Mouse (Mus musculus): ENCODE results near the gene Efcab9. TPM values are rescaled to one million over a fixed set of nuclear protein-coding genes. Genes with fewer than 3 reads are reported as not detected.
"Not testable (repeated sequence)": the region's sequence is repeated elsewhere in the genome, so short reads cannot be mapped to it uniquely, and the experiment has no call there.

Gene Efcab9
- polyA plus RNA-seq, 1 experiment = not detected

DNA sequence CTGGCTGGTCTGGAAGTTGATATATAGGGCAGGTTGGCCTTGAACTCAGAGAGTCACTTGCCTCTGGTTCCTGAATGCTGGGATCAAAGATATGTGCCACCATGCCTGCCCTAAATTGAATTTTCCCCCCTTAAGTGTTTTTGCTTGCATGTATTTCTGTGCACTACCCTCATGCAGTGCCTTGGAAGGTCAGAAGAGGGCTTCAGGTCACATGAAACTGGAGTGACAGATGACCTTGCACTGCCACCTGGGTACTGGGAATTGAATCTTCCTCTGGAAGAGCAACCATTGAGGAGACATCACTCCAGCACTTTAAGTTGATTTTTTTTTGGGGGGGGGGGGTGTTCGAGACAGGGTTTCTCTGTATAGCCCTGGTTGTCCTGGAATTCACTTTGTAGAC is 1.7 kb downstream of the Efcab9 start:
- TF ChIP-seq CTCF (IDR thresholded peaks at IDR 0.05; ENCODE audit: low read depth, low read length) (no peak), POLR2A (IDR thresholded peaks at IDR 0.05; ENCODE audit: borderline replicate concordance, low read depth, low read length) (no peak)
- no peak overlapping the region for H3K27ac ChIP-seq (ENCODE audit: insufficient read depth, low read depth, low read length)
- H3K4me1 ChIP-seq (ENCODE audit: control insufficient read depth, insufficient read depth, low read length) = peaks cover 7% of the 10 kb centered on the region
- H3K4me3 ChIP-seq (ENCODE audit: insufficient read depth, low read length) = no peak overlapping the region

GRCm38 (mm10) chr11:32527006-32527405 is 4.9 kb downstream of the Efcab9 start:
- TF ChIP-seq POLR2A (IDR thresholded peaks at IDR 0.05; ENCODE audit: borderline replicate concordance, low read depth, low read length) (no peak), CTCF (IDR thresholded peaks at IDR 0.05; ENCODE audit: low read depth, low read length) (no peak)
- H3K4me1 ChIP-seq (ENCODE audit: control insufficient read depth, insufficient read depth, low read length) = no peaks in the 10 kb centered on the region

GRCm38 (mm10) chr11:32524122-32524920 is 7.6 kb downstream of the Efcab9 start:
- Histone ChIP-seq H3K4me3 (ENCODE audit: insufficient read depth, low read length) (no peak overlapping the region), H3K4me1 (ENCODE audit: control insufficient read depth, insufficient read depth, low read length) (no peaks in the 10 kb centered on the region), H3K27ac (ENCODE audit: insufficient read depth, low read depth, low read length) (no peak overlapping the region)
- TF ChIP-seq CTCF (IDR thresholded peaks at IDR 0.05; ENCODE audit: low read depth, low read length) = no peak
- TF ChIP-seq POLR2A (IDR thresholded peaks at IDR 0.05; ENCODE audit: borderline replicate concordance, low read depth, low read length) = no peak

More at GRCm38 (mm10) chr11:32527006-32527405, 4.9 kb downstream of the Efcab9 start:
- H3K4me3 ChIP-seq (ENCODE audit: insufficient read depth, low read length) = no peak overlapping the region
- H3K27ac ChIP-seq (ENCODE audit: insufficient read depth, low read depth, low read length) = no peak overlapping the region

GRCm38 (mm10) chr11:32521246-32521645 is 10.6 kb downstream of the Efcab9 start:
- TF ChIP-seq CTCF (IDR thresholded peaks at IDR 0.05; ENCODE audit: low read depth, low read length) (no peak), POLR2A (IDR thresholded peaks at IDR 0.05; ENCODE audit: borderline replicate concordance, low read depth, low read length) (no peak)
- Histone ChIP-seq H3K4me3 (ENCODE audit: insufficient read depth, low read length) (no peak overlapping the region), H3K27ac (ENCODE audit: insufficient read depth, low read depth, low read length) (no peak overlapping the region), H3K4me1 (ENCODE audit: control insufficient read depth, insufficient read depth, low read length) (no peaks in the 10 kb centered on the region)

DNA sequence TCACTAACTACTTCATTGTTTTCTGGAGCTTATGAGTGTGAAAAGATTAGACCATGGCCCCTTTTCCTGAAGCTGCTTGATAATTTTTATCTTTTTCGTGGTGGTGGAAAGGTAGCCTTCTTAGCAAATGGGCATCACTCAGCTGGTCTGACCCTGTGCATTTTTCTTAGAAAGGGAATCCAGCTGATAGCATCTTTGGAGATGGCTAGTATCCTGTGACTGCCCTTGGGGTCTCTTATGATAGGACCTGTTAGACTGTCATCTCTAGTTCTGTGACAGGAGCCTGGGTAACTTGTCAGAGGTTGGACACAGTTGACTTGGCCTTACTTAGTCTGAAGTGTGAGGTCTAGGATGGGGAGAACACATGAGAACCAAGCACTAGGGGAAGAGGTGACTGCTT is 12.5 kb downstream of the Efcab9 start:
- Histone ChIP-seq H3K4me3 (ENCODE audit: insufficient read depth, low read length) (no peak overlapping the region), H3K4me1 (ENCODE audit: control insufficient read depth, insufficient read depth, low read length) (no peaks in the 10 kb centered on the region), H3K27ac (ENCODE audit: insufficient read depth, low read depth, low read length) (no peak overlapping the region)
- TF ChIP-seq CTCF (IDR thresholded peaks at IDR 0.05; ENCODE audit: low read depth, low read length) = no peak
- TF ChIP-seq POLR2A (IDR thresholded peaks at IDR 0.05; ENCODE audit: borderline replicate concordance, low read depth, low read length) = no peak

- no peak overlapping the region for H3K27ac ChIP-seq (ENCODE audit: insufficient read depth, low read depth, low read length)
- no peak for TF ChIP-seq POLR2A (IDR thresholded peaks at IDR 0.05; ENCODE audit: borderline replicate concordance, low read depth, low read length)
- TF ChIP-seq CTCF (IDR thresholded peaks at IDR 0.05; ENCODE audit: low read depth, low read length) = no peak
- no peaks in the 10 kb centered on the region for H3K4me1 ChIP-seq (ENCODE audit: control insufficient read depth, insufficient read depth, low read length)
- no peak overlapping the region for H3K4me3 ChIP-seq (ENCODE audit: insufficient read depth, low read length)
Observed at GRCm38 (mm10) chr11:32518770-32519169, 13.1 kb downstream of the Efcab9 start.

GRCm38 (mm10) chr11:32516916-32517712 is 14.8 kb downstream of the Efcab9 start:
- Histone ChIP-seq H3K4me1 (ENCODE audit: control insufficient read depth, insufficient read depth, low read length) (no peaks in the 10 kb centered on the region), H3K27ac (ENCODE audit: insufficient read depth, low read depth, low read length) (no peak overlapping the region), H3K4me3 (ENCODE audit: insufficient read depth, low read length) (no peak overlapping the region)
- TF ChIP-seq CTCF (IDR thresholded peaks at IDR 0.05; ENCODE audit: low read depth, low read length) (no peak), POLR2A (IDR thresholded peaks at IDR 0.05; ENCODE audit: borderline replicate concordance, low read depth, low read length) (no peak)

DNA sequence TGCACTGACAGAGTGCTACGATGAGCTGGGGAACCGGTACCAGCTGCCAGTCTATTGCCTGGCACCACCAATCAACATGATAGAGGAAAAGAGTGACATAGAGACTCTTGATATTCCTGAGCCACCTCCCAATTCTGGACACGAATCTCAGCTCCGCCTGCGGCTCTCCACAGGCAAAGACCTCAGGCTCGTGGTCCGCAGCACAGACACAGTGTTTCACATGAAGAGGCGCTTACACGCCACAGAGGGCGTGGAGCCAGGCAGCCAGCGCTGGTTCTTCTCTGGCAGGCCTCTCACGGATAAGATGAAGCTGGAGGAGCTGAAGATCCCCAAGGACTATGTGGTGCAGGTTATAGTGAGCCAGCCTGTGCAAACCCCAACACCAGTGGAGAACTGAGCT is 15.8 kb downstream of the Efcab9 start:
- Histone ChIP-seq H3K4me1 (ENCODE audit: control insufficient read depth, insufficient read depth, low read length) (peaks cover 4% of the 10 kb centered on the region; the same call in 1 of the 2 replicates), H3K27ac (ENCODE audit: insufficient read depth, low read depth, low read length) (no peak overlapping the region), H3K4me3 (ENCODE audit: insufficient read depth, low read length) (no peak overlapping the region)
- TF ChIP-seq CTCF (IDR thresholded peaks at IDR 0.05; ENCODE audit: low read depth, low read length) (no peak), POLR2A (IDR thresholded peaks at IDR 0.05; ENCODE audit: borderline replicate concordance, low read depth, low read length) (no peak)

DNA sequence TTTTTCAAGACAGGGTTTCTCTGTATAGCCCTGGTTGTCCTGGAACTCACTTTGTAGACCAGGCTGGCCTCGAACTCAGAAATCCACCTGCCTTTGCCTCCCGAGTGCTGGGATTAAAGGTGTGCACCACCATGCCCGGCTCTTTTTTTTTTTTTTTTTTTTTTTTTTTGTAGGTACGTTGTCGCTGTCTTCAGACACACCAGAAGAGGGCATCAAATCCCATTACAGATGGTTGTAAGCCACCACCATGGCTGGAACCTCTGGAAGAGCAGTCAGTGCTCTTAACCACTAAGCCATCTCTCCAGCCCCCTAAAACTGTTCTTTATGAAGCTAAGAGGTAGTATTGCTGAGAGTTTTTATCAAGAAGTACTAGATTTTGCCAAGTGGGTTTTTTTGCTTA is 17.0 kb downstream of the Efcab9 start:
- not testable (repeated sequence) for H3K27ac ChIP-seq (ENCODE audit: insufficient read depth, low read depth, low read length); H3K4me3 ChIP-seq (ENCODE audit: insufficient read depth, low read length); H3K4me1 ChIP-seq (ENCODE audit: control insufficient read depth, insufficient read depth, low read length)

DNA sequence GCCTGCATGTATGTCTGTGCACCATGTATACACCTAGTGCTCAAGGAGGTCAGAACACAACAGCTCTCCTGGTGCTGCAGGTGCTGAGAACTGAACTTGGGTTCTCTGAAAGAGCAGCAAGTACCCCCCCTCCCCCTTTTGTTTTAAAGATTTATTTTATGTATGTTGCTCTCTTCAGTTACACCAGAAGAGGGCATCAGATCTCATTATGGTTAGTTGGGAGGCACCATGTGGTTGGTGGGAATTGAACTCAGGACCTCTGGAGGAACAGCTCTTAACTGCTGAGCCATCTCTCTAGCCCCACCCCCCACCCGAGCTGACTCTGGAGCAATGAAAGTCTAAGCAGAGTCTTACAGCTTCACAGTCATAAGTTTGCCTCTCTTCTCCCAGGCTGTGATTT is 21.0 kb downstream of the Efcab9 start:
- no peak overlapping the region for H3K4me3 ChIP-seq (ENCODE audit: insufficient read depth, low read length)
- H3K27ac ChIP-seq (ENCODE audit: insufficient read depth, low read depth, low read length) = no peak overlapping the region
- H3K4me1 ChIP-seq (ENCODE audit: control insufficient read depth, insufficient read depth, low read length) = peaks cover 4% of the 10 kb centered on the region; the same call in 1 of the 2 replicates
- peak; percentile 23; the same call in 1 of the 2 replicates for TF ChIP-seq CTCF (IDR thresholded peaks at IDR 0.05; ENCODE audit: low read depth, low read length)
- no peak for TF ChIP-seq POLR2A (IDR thresholded peaks at IDR 0.05; ENCODE audit: borderline replicate concordance, low read depth, low read length)
